Mouse (Mus musculus) limb, embryonic 10.5 days (tissue): ENCODE results near the gene Olfr862. TPM values are rescaled to one million over a fixed set of nuclear protein-coding genes. Genes with fewer than 3 reads are reported as not detected.

Experiments
- DNase-seq: peaks from one replicate; pipeline ENCODE4 v3.0.0-alpha.2; 2017; ENCODE audit warnings: low spot score
- H3K27ac ChIP-seq: fragments of 300-500 bp; sonication (generic); 2 replicates; pipeline ENCODE4 v1.5.1; 2016; ENCODE audit warnings: mild to moderate bottlenecking
- H3K27me3 ChIP-seq: fragments of 300-500 bp; sonication (generic); 2 replicates; pipeline ENCODE4 v1.6.1; 2016; ENCODE audit warnings: low read depth, mild to moderate bottlenecking; ENCODE audit not compliant: poor library complexity, severe bottlenecking
- H3K36me3 ChIP-seq: fragments of 300-500 bp; sonication (generic); 2 replicates; pipeline ENCODE4 v1.6.1; 2016; ENCODE audit warnings: mild to moderate bottlenecking, moderate library complexity
- H3K4me1 ChIP-seq: fragments of 300-500 bp; sonication (generic); 2 replicates; pipeline ENCODE4 v1.6.1; 2016
- H3K4me3 ChIP-seq: fragments of 300-500 bp; sonication (generic); 2 replicates; pipeline ENCODE4 v1.5.1; 2016; ENCODE audit warnings: mild to moderate bottlenecking, moderate library complexity
- H3K9me3 ChIP-seq: fragments of 300-500 bp; sonication (generic); replicated peaks from 2 replicates; pipeline ENCODE4 v1.6.1; 2016; ENCODE audit warnings: mild to moderate bottlenecking
- WGBS: fragments of 180-500 bp; shearing (Covaris S2); methylation state at CpG from one replicate; pipeline ENCODE4 v1.1.7; 2016; 5-methylcytosine and 5-hydroxymethylcytosine counted together
- polyA plus RNA-seq: library from polyadenylated mRNA; unstranded; fragments of >200 nt; fragmentation: Nextera tagmentation; extraction: Ambion mirVana; gene quantifications from 2 replicates; pipeline ENCODE4 v1.2.1, GENCODE M21; 2016

Gene Olfr862
- not detected in 2 replicates for polyA plus RNA-seq

DNA sequence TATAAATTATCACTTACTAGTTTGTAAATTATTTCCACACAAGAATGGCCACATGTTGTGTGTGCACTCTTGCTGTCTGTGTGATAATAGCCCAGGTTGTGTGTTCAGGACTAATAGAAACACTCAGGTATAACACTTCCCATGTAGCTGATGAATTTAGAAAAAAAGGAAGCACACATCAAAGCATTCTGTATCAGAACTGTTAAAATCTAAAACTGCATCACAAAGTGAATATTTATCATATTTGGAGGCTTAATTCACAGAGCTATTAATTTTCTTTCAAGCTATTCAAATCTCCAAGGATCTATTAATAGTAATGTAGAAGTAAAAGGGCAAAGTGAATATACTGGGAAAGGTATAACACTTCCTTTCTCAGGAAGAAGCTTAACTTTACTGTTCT, at the start of gene Olfr862:
TSS of gene Olfr862 (minus strand) at position 101 of the 400 bp plus-strand sequence.
- Histone ChIP-seq H3K36me3 (no peaks in the 10 kb centered on the region), H3K9me3 (no peaks in the 10 kb centered on the region), H3K4me3 (no peak within 1 kb of the TSS), H3K4me1 (no peaks in the 10 kb centered on the region), H3K27me3 (no peaks in the 10 kb centered on the region), H3K27ac (no peak within 1 kb of the TSS)
- DNase-seq, result no peak

DNA sequence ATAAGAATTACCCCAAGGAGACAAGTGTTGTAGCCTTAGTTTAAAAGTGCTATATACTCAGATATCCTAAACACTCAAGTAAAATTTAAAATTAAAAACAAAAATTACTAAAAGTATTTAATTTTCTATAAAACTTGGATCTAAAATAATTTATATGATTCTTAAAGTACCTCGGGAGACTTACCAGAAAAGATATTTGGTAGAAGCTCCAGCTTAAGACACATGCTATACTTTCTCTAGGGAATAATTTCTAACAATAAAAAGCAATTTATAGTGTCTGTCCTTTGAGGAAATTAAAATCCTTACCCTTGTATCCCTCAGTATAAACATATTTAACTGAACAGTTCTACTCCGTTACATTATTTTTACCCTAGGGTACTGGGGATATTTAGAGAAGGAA, 28.8 kb upstream of the Olfr862 start, which contains the start of gene Olfr77:
TSS of gene Olfr77 (plus strand) at position 301 of the 400 bp plus-strand sequence.
- H3K9me3 ChIP-seq, result 0 out of 2 replicates have a peak, but pooled peaks cover 2% of the 10 kb centered on the region
- DNase-seq, result no peak
- no peak within 1 kb of the TSS for H3K27ac ChIP-seq
- no peaks in the 10 kb centered on the region for H3K27me3 ChIP-seq
- no peaks in the 10 kb centered on the region for H3K4me1 ChIP-seq
- no peak within 1 kb of the TSS for H3K4me3 ChIP-seq
- WGBS, result 91% methylated on average over 2 of the region's 2 CpGs
- H3K36me3 ChIP-seq, result no peaks in the 10 kb centered on the region

DNA sequence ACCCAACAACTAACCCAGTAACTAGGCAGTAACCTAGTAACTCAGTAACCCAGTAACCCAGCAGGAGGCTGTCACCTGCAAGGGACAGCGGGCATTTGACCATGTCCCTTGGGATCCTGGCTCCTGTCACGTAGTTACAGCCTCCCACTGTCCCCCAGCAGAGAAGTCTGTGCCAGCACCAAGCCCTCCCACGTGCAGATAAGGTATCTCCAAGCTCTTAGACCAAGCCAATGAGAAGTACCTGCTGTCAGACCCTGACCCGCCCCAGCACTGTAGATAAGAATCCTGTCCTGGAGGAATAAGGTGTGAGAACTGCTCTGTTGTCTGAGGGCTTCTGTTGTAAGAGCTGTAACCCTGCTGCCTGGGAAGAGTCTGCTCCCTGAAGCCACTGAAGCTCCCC, 23.4 kb upstream of the Olfr862 start:
- H3K27me3 ChIP-seq, result no peaks in the 10 kb centered on the region
- no peak overlapping the region for H3K4me3 ChIP-seq
- no peaks in the 10 kb centered on the region for H3K36me3 ChIP-seq
- no peaks in the 10 kb centered on the region for H3K4me1 ChIP-seq
- 63% methylated on average over 4 of the region's 4 CpGs for WGBS
- H3K9me3 ChIP-seq, result 0 out of 2 replicates have a peak, but pooled peaks cover 2% of the 10 kb centered on the region
- H3K27ac ChIP-seq, result no peak overlapping the region
- no peak for DNase-seq

DNA sequence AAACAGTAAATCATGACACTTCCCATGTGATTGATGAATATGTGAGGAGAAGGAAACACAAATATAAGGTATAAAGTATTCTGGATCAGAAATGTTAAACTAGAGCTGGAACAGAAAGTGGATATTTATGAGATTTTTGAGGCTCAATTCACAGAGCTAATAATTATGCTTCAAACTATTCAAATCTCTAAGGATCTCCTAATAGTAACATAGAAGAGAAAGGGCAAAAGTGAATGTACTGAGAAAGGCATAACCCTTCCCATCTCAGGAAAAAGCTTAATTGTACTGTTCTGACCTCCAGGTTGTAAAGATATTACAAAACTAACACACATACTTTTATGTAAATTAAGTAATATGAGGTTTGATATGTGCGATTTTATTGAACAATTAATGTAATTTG, 38.2 kb downstream of the Olfr862 start, which contains the start of gene Olfr860:
TSS of gene Olfr860 (minus strand) at position 101 of the 400 bp plus-strand sequence.
- Histone ChIP-seq H3K4me3 (no peak within 1 kb of the TSS), H3K4me1 (no peaks in the 10 kb centered on the region), H3K9me3 (no peaks in the 10 kb centered on the region), H3K27me3 (no peaks in the 10 kb centered on the region), H3K27ac (no peak within 1 kb of the TSS), H3K36me3 (no peaks in the 10 kb centered on the region)
- WGBS, result 85% methylated on average over 1 of the region's 1 CpGs
- no peak for DNase-seq

Other genes with a start within 250 kb of the Olfr862 start
- gene Olfr857, start 178.6 kb downstream of the Olfr862 start, polyA plus RNA-seq, result not detected in 2 replicates
- not detected in 2 replicates for gene Olfr58, start 107.7 kb downstream of the Olfr862 start, polyA plus RNA-seq
- gene Olfr859, start 83.1 kb downstream of the Olfr862 start, polyA plus RNA-seq, result not detected in 2 replicates
- not detected in 2 replicates for gene Olfr860, start 38.3 kb downstream of the Olfr862 start, polyA plus RNA-seq
- gene Olfr77, start 28.9 kb upstream of the Olfr862 start, polyA plus RNA-seq, result 0.14 TPM in 2 replicates
- not detected in 2 replicates for gene Olfr866, start 140.0 kb upstream of the Olfr862 start, polyA plus RNA-seq
- gene Olfr867, start 169.6 kb upstream of the Olfr862 start, polyA plus RNA-seq, result not detected in 2 replicates
- not detected in 2 replicates for gene Olfr868, start 210.6 kb upstream of the Olfr862 start, polyA plus RNA-seq
- not detected in 2 replicates for gene Olfr869, start 241.0 kb upstream of the Olfr862 start, polyA plus RNA-seq